8 mouse cellular contexts compared by ENCODE assay signal in the genomic region with DNA sequence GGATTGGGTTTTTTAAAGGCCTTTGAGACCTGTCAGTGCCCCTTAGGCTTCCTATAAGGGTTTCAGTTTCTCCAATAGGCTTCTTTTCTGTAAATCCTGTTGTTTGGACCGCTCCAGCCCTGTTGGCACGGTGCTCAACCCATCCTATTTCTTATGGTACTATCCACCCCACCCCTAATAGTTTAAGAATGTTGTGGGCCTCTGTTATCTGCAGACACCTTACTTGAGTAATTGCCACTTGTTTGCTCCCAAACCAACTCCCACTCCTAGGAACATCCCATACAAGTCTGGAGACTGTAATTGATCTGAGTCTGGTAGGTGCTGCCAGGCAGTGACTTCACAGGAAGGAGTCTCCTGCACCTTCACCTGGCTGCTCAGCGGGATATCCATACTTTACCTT. TPM values are rescaled to one million over a fixed set of nuclear protein-coding genes. Genes with fewer than 3 reads are reported as not detected.
DNase-seq lines count a peak whose midpoint lies in the region; ATAC-seq and TF ChIP-seq lines count a peak whose summit lies in the region.

No protein-coding gene starts in this region.

- peak overlapping the region; percentile 78 for H3K9ac ChIP-seq in embryonic facial prominence, embryonic 11.5 days (replicated peaks; ENCODE audit: low read length)
- H3K9ac ChIP-seq in hindbrain, embryonic 15.5 days: peak overlapping the region; percentile 76
- H3K9ac ChIP-seq in midbrain, embryonic 16.5 days (ENCODE audit: low read depth, low read length): peak overlapping the region; percentile 92

- peaks cover 15% of the 10 kb centered on the region for H3K36me3 ChIP-seq in embryonic facial prominence, embryonic 11.5 days (replicated peaks; ENCODE audit: control insufficient read depth, insufficient read depth, low read depth, low read length)
- H3K36me3 ChIP-seq in hindbrain, embryonic 15.5 days: peaks cover 40% of the 10 kb centered on the region
- peaks cover 32% of the 10 kb centered on the region for H3K36me3 ChIP-seq in midbrain, embryonic 16.5 days (ENCODE audit: control insufficient read depth, insufficient read depth, low read length)

- 48% methylated on average over 3 of the region's 3 CpGs for WGBS in embryonic facial prominence, embryonic 11.5 days
- 49% methylated on average over 3 of the region's 3 CpGs for WGBS in hindbrain, embryonic 15.5 days
- 48% methylated on average over 3 of the region's 3 CpGs for WGBS in midbrain, embryonic 16.5 days

- H3K9me3 ChIP-seq in embryonic facial prominence, embryonic 11.5 days (replicated peaks; ENCODE audit: control insufficient read depth, low read length): no peaks in the 10 kb centered on the region
- no peaks in the 10 kb centered on the region for H3K9me3 ChIP-seq in hindbrain, embryonic 15.5 days
- H3K9me3 ChIP-seq in midbrain, embryonic 16.5 days (replicated peaks; ENCODE audit: control insufficient read depth, low read length, poor library complexity, severe bottlenecking): no peaks in the 10 kb centered on the region

- TF ChIP-seq CTCF in layer of hippocampus, adult 2 months (conservative IDR thresholded peaks at IDR 0.05): no peak

- no peak for DNase-seq in layer of hippocampus, adult 2 months (ENCODE audit: low spot score in 2 of 2)
- DNase-seq in layer of hippocampus, adult 11-12 months (ENCODE audit: low spot score): no peak
- DNase-seq in embryonic facial prominence, embryonic 11.5 days (ENCODE audit: low spot score): no peak
- DNase-seq in left cerebral cortex, postnatal 4 days: no peak
- DNase-seq in gastrocnemius, postnatal 10 days: no peak

- H3K4me1 ChIP-seq in embryonic facial prominence, embryonic 11.5 days (ENCODE audit: control insufficient read depth, insufficient read depth, low read length): no peaks in the 10 kb centered on the region
- peaks cover 28% of the 10 kb centered on the region for H3K4me1 ChIP-seq in hindbrain, embryonic 15.5 days (replicated peaks)
- peaks cover 12% of the 10 kb centered on the region for H3K4me1 ChIP-seq in midbrain, embryonic 16.5 days (ENCODE audit: control insufficient read depth, insufficient read depth, low read length)

- no peak for ATAC-seq in embryonic facial prominence, embryonic 11.5 days (replicated peaks; ENCODE audit: insufficient number of reproducible peaks, low FRiP score, low TSS enrichment, low read depth)
- no peak for ATAC-seq in hindbrain, embryonic 15.5 days (ENCODE audit: low FRiP score, low read depth)
- no peak for ATAC-seq in midbrain, embryonic 16.5 days
- no peak for ATAC-seq in CD4-positive, CD25-positive, alpha-beta regulatory T cell, adult 4 months

- intact Hi-C loops in left cerebral cortex, postnatal 4 days (cut with DNase I): no loop called here

- peak overlapping the region; percentile 62 for H3K4me2 ChIP-seq in embryonic facial prominence, embryonic 11.5 days (ENCODE audit: low read depth, low read length)
- peak overlapping the region; percentile 87 for H3K4me2 ChIP-seq in hindbrain, embryonic 15.5 days
- H3K4me2 ChIP-seq in midbrain, embryonic 16.5 days (ENCODE audit: low read length): peak overlapping the region; percentile 91

- peak overlapping the region; percentile 99 for H3K4me3 ChIP-seq in layer of hippocampus, adult 2 months
- H3K4me3 ChIP-seq in embryonic facial prominence, embryonic 11.5 days (ENCODE audit: low read depth, low read length): peak overlapping the region; percentile 58
- H3K4me3 ChIP-seq in hindbrain, embryonic 15.5 days: peak overlapping the region; percentile 88
- peak overlapping the region; percentile 82 for H3K4me3 ChIP-seq in midbrain, embryonic 16.5 days (ENCODE audit: low read depth, low read length)

- peak overlapping the region; percentile 98 for H3K27ac ChIP-seq in layer of hippocampus, adult 2 months
- H3K27ac ChIP-seq in embryonic facial prominence, embryonic 11.5 days (replicated peaks; ENCODE audit: low read depth, low read length): no peak overlapping the region
- peak overlapping the region; percentile 96 for H3K27ac ChIP-seq in hindbrain, embryonic 15.5 days (replicated peaks)
- H3K27ac ChIP-seq in midbrain, embryonic 16.5 days (ENCODE audit: low read length): peak overlapping the region; percentile 97

- no peaks in the 10 kb centered on the region for H3K27me3 ChIP-seq in embryonic facial prominence, embryonic 11.5 days (ENCODE audit: control insufficient read depth, insufficient read depth, low read length)
- H3K27me3 ChIP-seq in hindbrain, embryonic 15.5 days: no peaks in the 10 kb centered on the region
- H3K27me3 ChIP-seq in midbrain, embryonic 16.5 days (ENCODE audit: control insufficient read depth, insufficient read depth, low read depth, low read length): no peaks in the 10 kb centered on the region

RNA-seq across cellular contexts. Expression of a gene that starts 0.9 kb away (rescaled TPM):
- 100 to 1,000 TPM; 189 to 218 TPM for total RNA-seq in layer of hippocampus, adult 2 months (2021)
- 31.4 and 37.5 TPM in 2 replicates for polyA plus RNA-seq in embryonic facial prominence, embryonic 11.5 days (2014; fragmentation: Nextera tagmentation; extraction: Ambion mirVana)
- 83.6 and 97.5 TPM in 2 replicates for polyA plus RNA-seq in hindbrain, embryonic 15.5 days (2015; fragmentation: Nextera tagmentation; extraction: Ambion mirVana)
- 81.8 and 83.3 TPM in 2 replicates for polyA plus RNA-seq in midbrain, embryonic 16.5 days (2015; fragmentation: Nextera tagmentation; extraction: Ambion mirVana)
- 10 to 100 TPM; 23.4 to 27.4 TPM for polyA plus RNA-seq in CD4-positive, CD25-positive, alpha-beta regulatory T cell, adult 4 months (2017; shearing (Covaris generic))
- 100 to 1,000 TPM; 167 to 177 TPM for total RNA-seq in left cerebral cortex, postnatal 4 days (2021)
- total RNA-seq in gastrocnemius, postnatal 10 days (2021): 10 to 100 TPM; 31.7 to 62.1 TPM

RNA-seq across cellular contexts. Expression of a gene that starts 12.4 kb away (rescaled TPM):
- total RNA-seq in layer of hippocampus, adult 2 months (2021): 1 to 10 TPM; 5.6 to 6.6 TPM
- 1.6 and 1.9 TPM in 2 replicates for polyA plus RNA-seq in embryonic facial prominence, embryonic 11.5 days (2014; fragmentation: Nextera tagmentation; extraction: Ambion mirVana)
- polyA plus RNA-seq in hindbrain, embryonic 15.5 days (2015; fragmentation: Nextera tagmentation; extraction: Ambion mirVana): 4.4 and 5.7 TPM in 2 replicates
- 4.9 and 5.3 TPM in 2 replicates for polyA plus RNA-seq in midbrain, embryonic 16.5 days (2015; fragmentation: Nextera tagmentation; extraction: Ambion mirVana)
- 10 to 100 TPM in 1 of 2 experiments, 1 to 10 TPM in 1; 7.5 to 12.3 TPM for polyA plus RNA-seq in CD4-positive, CD25-positive, alpha-beta regulatory T cell, adult 4 months (2017; shearing (Covaris generic))
- total RNA-seq in left cerebral cortex, postnatal 4 days (2021): 1 to 10 TPM; 5.3 to 5.5 TPM
- 1 to 10 TPM; 2.3 to 3.2 TPM for total RNA-seq in gastrocnemius, postnatal 10 days (2021)

RNA-seq across cellular contexts. Expression of a gene that starts 18.5 kb away (rescaled TPM):
- total RNA-seq in layer of hippocampus, adult 2 months (2021): 100 to 1,000 TPM; 526 to 562 TPM
- 8.3 and 10.2 TPM in 2 replicates for polyA plus RNA-seq in embryonic facial prominence, embryonic 11.5 days (2014; fragmentation: Nextera tagmentation; extraction: Ambion mirVana)
- polyA plus RNA-seq in hindbrain, embryonic 15.5 days (2015; fragmentation: Nextera tagmentation; extraction: Ambion mirVana): 158 and 181 TPM in 2 replicates
- 122 and 158 TPM in 2 replicates for polyA plus RNA-seq in midbrain, embryonic 16.5 days (2015; fragmentation: Nextera tagmentation; extraction: Ambion mirVana)
- under 1 TPM; 0.60 to 0.69 TPM for polyA plus RNA-seq in CD4-positive, CD25-positive, alpha-beta regulatory T cell, adult 4 months (2017; shearing (Covaris generic))
- 100 to 1,000 TPM; 292 to 311 TPM for total RNA-seq in left cerebral cortex, postnatal 4 days (2021)
- total RNA-seq in gastrocnemius, postnatal 10 days (2021): 1 to 10 TPM; 4.7 to 5.3 TPM

RNA-seq across cellular contexts. Expression of a gene that starts 26.9 kb away (rescaled TPM):
- total RNA-seq in layer of hippocampus, adult 2 months (2021): 1 to 10 TPM; 1.1 to 1.7 TPM
- 43.9 and 45.7 TPM in 2 replicates for polyA plus RNA-seq in embryonic facial prominence, embryonic 11.5 days (2014; fragmentation: Nextera tagmentation; extraction: Ambion mirVana)
- 7.4 and 8.8 TPM in 2 replicates for polyA plus RNA-seq in hindbrain, embryonic 15.5 days (2015; fragmentation: Nextera tagmentation; extraction: Ambion mirVana)
- 4.7 and 5.1 TPM in 2 replicates for polyA plus RNA-seq in midbrain, embryonic 16.5 days (2015; fragmentation: Nextera tagmentation; extraction: Ambion mirVana)
- polyA plus RNA-seq in CD4-positive, CD25-positive, alpha-beta regulatory T cell, adult 4 months (2017; shearing (Covaris generic)): not detected
- total RNA-seq in left cerebral cortex, postnatal 4 days (2021): 1 to 10 TPM; 3.0 to 4.0 TPM
- 10 to 100 TPM; 10.2 to 12.4 TPM for total RNA-seq in gastrocnemius, postnatal 10 days (2021)

Comparison
In these comparisons a context has a peak if more than half of its experiments do, and no peak if none do; other contexts are left out.
1. RNA of a gene that starts 18.5 kb away (polyA plus RNA-seq): 158 to 181 TPM in hindbrain, embryonic 15.5 days and 122 to 158 TPM in midbrain, embryonic 16.5 days; 8.3 to 10.2 TPM in embryonic facial prominence, embryonic 11.5 days and 0.60 to 0.69 TPM in CD4-positive, CD25-positive, alpha-beta regulatory T cell, adult 4 months; every median in the first group is over 10 times any median in the second.
2. Peak in every context shown above with its lines, with median percentiles within 50 percentile points of each other: H3K4me3 ChIP-seq, H3K4me2 ChIP-seq and H3K9ac ChIP-seq.